Mouse (Mus musculus): ENCODE measurements around the gene Lrrc45.
"Not testable (repeated sequence)": the region's sequence is repeated elsewhere in the genome, so short reads cannot be mapped to it uniquely, and the experiment has no call there.

Lrrc45 gene

DNA sequence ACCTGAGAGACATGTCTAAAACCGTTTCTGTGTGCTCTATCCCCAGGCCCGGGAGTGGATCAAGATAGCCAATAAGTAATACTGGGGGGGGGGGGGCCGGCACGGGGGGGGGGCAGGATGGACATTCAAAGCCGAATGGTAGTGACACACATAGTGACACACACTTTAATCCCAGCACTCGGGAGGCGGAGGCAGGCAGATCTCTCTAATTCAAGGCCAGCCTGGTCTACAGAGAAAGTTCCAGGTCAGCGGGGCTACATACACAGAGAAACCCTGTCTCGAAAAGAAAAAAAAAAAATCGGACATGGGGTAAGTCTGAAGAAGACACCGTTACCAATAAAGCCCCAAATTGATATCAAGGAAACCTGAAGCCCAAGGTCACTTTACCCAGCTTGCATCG is 13.8 kb downstream of the Lrrc45 start:
- DNase-seq (ENCODE audit: low spot score): no peak

DNA sequence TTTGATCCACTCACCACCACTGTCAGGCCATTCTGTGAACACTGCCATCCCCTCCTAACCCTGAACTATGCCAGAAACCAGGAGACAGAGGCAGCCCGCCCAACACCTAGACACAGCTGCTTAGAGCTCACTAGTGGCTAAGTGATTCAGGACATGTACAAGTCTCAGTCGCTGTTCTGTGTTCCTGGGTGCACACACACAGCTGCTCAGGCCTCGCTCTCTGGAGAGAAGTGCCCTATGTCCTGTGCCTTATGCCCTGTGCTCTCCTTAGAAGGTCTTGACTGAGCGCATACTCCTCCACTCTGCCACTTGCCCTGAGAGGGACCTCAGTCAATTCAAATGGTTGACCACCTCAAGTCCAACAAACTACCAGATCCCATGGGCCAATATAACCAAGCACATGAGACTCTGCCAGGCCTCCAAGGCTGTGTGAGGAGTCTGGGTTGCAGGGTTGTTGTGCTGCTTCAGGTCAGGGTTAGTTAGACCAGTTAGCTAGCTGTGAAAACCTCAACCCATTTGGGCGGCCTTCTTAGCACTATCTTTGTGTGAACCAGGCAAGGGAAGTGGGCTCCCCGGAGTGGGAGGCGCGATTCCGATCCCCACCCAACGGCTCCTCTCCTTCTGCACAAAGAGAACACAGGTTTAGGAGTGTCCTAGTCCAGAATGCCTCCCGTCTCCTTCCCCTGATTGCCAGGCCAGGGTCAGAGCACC is 15.0 kb downstream of the Lrrc45 start:
- no peak for DNase-seq (ENCODE audit: low spot score)

GRCm38 (mm10) chr11:120729432-120730050 is 15.8 kb downstream of the Lrrc45 start:
- DNase-seq (ENCODE audit: low spot score): peak; percentile 76

DNA sequence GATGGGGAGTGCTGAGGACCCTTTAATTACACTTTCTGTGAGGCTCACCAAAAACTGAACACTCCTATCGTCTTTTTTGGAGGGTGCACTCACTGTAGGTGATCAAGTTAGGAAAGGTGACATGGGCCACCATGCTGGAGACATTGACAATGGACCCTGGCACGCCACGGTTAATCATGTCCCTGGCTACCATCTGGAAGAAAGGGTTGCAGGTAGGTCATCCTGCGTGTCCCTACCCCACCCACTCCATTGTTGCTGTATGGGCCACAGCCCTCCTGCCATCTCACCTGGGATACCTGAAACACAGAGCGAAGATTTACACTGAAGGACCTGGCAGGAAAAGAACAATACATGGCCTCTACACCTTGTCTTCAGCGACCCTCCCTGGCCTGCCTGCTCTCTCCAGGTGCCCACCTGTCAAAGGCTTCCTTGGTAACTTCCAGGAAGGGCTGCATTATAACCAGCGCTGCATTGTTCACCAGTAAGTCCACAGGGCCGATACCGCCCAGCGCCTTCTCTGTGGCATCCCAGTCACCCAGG is 16.7 kb downstream of the Lrrc45 start:
- no peak for DNase-seq (ENCODE audit: low spot score)

DNA sequence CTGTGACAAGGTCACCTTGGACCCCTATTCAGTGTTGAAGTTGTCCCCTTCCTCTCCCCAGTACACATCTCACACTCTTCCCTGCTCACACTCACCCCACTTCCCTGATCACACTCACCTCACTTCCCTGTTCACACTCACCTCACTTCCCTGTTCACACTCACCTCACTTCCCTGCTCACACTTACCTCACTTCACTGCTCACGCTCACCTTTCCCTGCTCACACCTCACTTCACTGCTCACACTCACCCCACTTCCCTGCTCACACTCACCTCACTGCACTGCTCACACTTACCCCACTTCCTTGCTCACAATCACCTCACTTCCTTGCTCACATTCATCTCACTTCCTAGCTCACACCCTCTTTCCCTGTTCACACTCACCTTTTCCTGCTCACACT is 17.7 kb downstream of the Lrrc45 start:
- DNase-seq (ENCODE audit: low spot score): no peak

- DNase-seq (ENCODE audit: low spot score): no peak
These were observed 18.3 kb downstream of the Lrrc45 start, which contains the start of gene Cbr2 for GRCm38 (mm10) chr11:120731858-120732680. Gene Cbr2, minus strand, starts transcription at chr11:120732114.

- no peak for DNase-seq (ENCODE audit: low spot score)
These were observed 19.8 kb downstream of the Lrrc45 start for GRCm38 (mm10) chr11:120733521-120733920.

DNA sequence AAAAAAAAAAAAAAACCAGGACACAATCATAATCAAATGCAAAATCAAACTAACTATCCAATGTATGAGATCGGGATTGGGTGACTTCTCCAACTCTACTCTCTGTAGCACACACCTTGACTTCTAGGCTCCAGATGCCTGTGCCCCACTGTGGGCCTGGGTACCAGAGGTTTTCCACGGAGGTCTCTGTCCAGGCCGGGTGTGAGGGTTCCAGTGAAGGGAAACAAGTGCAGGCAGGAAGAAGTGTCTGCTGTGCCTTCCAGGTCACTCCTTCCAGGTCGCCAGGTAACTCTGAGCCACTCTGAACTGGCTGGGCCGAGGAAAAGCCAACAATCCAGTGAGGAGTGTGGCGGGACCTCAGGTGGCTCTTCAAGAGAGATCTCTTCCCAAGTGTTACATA is 22.7 kb downstream of the Lrrc45 start:
- DNase-seq (ENCODE audit: low spot score): no peak

DNA sequence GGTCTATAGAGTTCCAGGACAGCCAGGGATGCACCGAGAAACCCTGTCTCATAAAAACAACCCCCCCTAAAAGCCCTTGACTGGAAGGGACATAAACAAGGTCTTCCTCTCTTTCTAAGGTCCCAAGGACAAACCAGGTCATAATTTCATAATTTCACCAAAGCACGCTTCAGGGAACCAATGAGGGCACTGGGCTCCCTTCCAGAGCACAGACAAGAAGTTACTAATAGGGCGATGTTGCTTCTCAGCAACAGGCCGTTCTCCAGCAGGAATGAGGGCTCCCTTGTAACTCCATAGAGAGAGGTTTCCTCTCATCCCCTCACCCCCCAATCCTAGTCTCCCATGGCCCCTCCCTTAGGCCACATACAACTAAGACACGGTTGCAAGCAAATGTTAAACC is 27.3 kb downstream of the Lrrc45 start:
- no peak for DNase-seq (ENCODE audit: low spot score)

GRCm38 (mm10) chr11:120744121-120744701 is 30.5 kb downstream of the Lrrc45 start:
- no peak for DNase-seq (ENCODE audit: low spot score)

DNA sequence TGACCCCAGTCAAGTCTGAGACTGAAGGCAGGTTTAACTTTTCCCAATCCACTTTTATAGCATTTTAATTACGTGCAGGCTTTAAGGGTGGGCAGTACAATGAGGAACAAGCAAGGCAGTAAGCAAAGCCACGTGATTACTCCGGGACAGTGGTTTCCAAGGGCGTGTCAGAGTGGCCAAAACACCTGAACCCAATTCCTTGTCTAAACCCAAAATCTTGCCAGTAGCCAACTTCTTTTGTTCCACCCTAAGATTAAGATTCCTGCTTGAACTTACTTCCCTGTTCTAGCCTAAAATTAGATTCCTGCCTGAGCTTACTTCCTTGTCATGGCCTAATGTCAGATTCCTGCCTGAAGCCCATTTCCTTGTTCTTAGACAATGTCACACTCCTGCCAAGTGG is 34.2 kb downstream of the Lrrc45 start:
- no peak for DNase-seq (ENCODE audit: low spot score)

DNA sequence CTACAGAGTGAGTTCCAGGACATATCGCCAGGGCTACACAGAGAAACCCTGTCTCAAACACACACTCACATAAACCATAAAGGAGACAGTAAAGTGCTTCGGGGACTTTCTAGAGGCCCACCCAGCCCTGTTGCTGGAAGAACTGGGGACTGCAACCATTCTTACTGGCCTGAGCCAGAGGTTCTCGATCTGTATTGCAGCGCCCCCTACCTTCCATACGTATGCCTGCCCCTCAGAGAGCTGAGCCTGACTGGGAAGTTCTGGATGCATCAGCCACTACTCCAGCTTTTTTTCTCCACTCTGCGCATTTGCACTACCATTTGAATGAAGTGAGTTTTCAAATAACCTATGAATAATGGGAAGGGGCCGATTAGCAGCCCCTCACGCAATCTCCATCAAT is 35.7 kb downstream of the Lrrc45 start:
- peak; percentile 18 for DNase-seq (ENCODE audit: low spot score)

GRCm38 (mm10) chr11:120751606-120752005 is 37.9 kb downstream of the Lrrc45 start:
- no peak for DNase-seq (ENCODE audit: low spot score)

- no peak for DNase-seq (ENCODE audit: low spot score)
These were observed 46.5 kb downstream of the Lrrc45 start for GRCm38 (mm10) chr11:120760236-120760635.

DNA sequence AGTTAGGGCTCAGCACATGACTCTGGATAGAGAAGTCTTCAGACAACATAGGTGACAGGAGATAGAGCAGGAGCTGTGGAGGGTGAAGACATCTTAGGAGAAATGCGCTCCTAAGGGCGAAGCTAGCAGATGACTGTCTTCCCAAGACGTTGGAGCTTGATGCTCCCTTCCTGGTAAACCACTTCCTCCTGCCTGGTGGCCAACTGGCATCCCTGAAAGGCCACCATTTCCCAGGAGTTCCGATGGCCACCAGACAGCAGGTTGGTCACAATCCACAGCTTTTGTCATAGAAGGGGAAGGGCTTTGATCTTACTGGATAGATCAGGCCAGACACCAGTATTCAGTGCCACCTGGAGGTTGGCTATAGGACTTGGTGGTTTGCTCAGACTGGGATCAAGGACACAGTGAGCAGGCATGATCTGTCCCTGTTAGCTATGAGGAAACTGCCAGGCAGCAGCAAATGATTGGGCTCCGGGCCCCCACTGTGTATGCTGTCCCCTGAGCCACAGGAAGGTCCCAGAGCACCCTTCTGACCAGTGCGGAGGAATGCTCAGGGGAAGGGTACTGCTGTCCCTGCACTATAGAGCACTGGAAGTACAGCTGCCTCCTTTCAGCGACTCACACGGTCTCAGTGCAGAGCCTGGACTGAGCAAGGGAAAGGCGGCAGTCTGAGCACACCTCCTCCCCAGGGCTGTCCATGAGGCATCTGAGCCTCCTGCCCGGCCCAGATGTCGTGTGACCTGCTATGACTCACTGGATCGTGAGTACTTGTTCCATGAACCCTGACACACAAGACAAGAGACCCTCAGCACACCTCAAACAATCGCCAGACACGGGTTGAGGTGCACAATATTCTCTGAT is 48.3 kb downstream of the Lrrc45 start:
- no peak for DNase-seq (ENCODE audit: low spot score)

DNA sequence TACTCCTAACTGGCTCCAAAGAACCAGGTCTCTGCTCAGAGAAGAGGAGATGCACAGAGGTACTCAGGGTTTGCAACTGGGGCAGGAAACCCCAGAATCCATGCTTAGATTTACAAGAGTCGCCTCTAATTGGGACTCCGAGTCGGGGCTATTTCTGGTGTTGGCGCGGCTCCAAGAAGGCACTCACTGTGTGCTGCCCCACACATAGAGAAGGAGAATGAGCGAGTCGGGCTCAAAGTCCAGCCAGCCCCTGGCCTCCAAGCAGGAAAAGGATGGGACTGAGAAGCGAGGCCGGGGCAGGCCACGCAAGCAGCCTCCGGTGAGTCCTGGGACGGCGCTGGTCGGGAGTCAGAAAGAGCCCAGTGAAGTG is 48.9 kb downstream of the Lrrc45 start, which contains the start of gene Hmga1b:
TSS of gene Hmga1b (plus strand) at position 123 of the 370 bp plus-strand sequence.
- not testable (repeated sequence) for DNase-seq (ENCODE audit: low spot score)

- DNase-seq (ENCODE audit: low spot score): not testable (repeated sequence)
These were observed 49.6 kb downstream of the Lrrc45 start for GRCm38 (mm10) chr11:120763121-120763999.

GRCm38 (mm10) chr11:120767023-120767422 is 53.3 kb downstream of the Lrrc45 start:
- DNase-seq (ENCODE audit: low spot score): not testable (repeated sequence)

- no peak for DNase-seq (ENCODE audit: low spot score)
These were observed 54.5 kb downstream of the Lrrc45 start for GRCm38 (mm10) chr11:120768206-120768605.

All from embryo, embryonic 10.5 days (tissue).